Mouse (Mus musculus): ENCODE measurements around the gene Med19. TPM values are rescaled to one million over a fixed set of nuclear protein-coding genes. Genes with fewer than 3 reads are reported as not detected.
"Not testable (repeated sequence)": the region's sequence is repeated elsewhere in the genome, so short reads cannot be mapped to it uniquely, and the experiment has no call there.

The Med19 gene
- polyA plus RNA-seq, 1 experiment from 2014 or later: 17.1 TPM

GRCm38 (mm10) chr2:84721182-84721581 lies 43.0 kb downstream of the Med19 start:
- peaks cover 35% of the 10 kb centered on the region for H3K4me1 ChIP-seq (ENCODE audit: control insufficient read depth, low read depth, low read length)
- ATAC-seq (ENCODE audit: low read depth): no peak
- no peaks in the 10 kb centered on the region for H3K27me3 ChIP-seq (ENCODE audit: control insufficient read depth, insufficient read depth, low read depth, low read length)
- 28% methylated on average over 3 of the region's 3 CpGs for WGBS (ENCODE audit: insufficient replicate concordance)
- H3K36me3 ChIP-seq (ENCODE audit: control insufficient read depth, insufficient read depth): peaks cover 37% of the 10 kb centered on the region
- H3K4me2 ChIP-seq (ENCODE audit: low read depth, low read length): 0 out of 2 replicates have a peak overlapping the region, but pooled peaks have one; percentile 0
- no peak overlapping the region for H3K4me3 ChIP-seq (ENCODE audit: low read depth, low read length)
- 0 out of 2 replicates have a peak overlapping the region, but pooled peaks have one; percentile 6 for H3K27ac ChIP-seq (ENCODE audit: low read length)
- H3K9ac ChIP-seq (ENCODE audit: low read depth, low read length): no peak overlapping the region
- H3K9me3 ChIP-seq (replicated peaks; ENCODE audit: control insufficient read depth, low read length): no peaks in the 10 kb centered on the region

- WGBS (ENCODE audit: insufficient replicate concordance): 92% methylated on average over 14 of the region's 14 CpGs
- H3K4me3 ChIP-seq (ENCODE audit: low read depth, low read length): no peak overlapping the region
- H3K4me2 ChIP-seq (ENCODE audit: low read depth, low read length): no peak overlapping the region
- no peak overlapping the region for H3K9ac ChIP-seq (ENCODE audit: low read depth, low read length)
- H3K27ac ChIP-seq (ENCODE audit: low read length): peak overlapping the region; percentile 17; the same call in 1 of the 2 replicates
- H3K4me1 ChIP-seq (ENCODE audit: control insufficient read depth, low read depth, low read length): peaks cover 32% of the 10 kb centered on the region
- peaks cover 37% of the 10 kb centered on the region for H3K36me3 ChIP-seq (ENCODE audit: control insufficient read depth, insufficient read depth)
- no peaks in the 10 kb centered on the region for H3K9me3 ChIP-seq (replicated peaks; ENCODE audit: control insufficient read depth, low read length)
- H3K27me3 ChIP-seq (ENCODE audit: control insufficient read depth, insufficient read depth, low read depth, low read length): no peaks in the 10 kb centered on the region
- no peak for ATAC-seq (ENCODE audit: low read depth)
These were observed 45.7 kb downstream of the Med19 start for GRCm38 (mm10) chr2:84723856-84724255.

GRCm38 (mm10) chr2:84725770-84726169 lies 47.6 kb downstream of the Med19 start:
- no peaks in the 10 kb centered on the region for H3K27me3 ChIP-seq (ENCODE audit: control insufficient read depth, insufficient read depth, low read depth, low read length)
- H3K36me3 ChIP-seq (ENCODE audit: control insufficient read depth, insufficient read depth): peaks cover 37% of the 10 kb centered on the region
- H3K4me2 ChIP-seq (ENCODE audit: low read depth, low read length): peak overlapping the region; percentile 68
- ATAC-seq (ENCODE audit: low read depth): no peak
- H3K4me3 ChIP-seq (ENCODE audit: low read depth, low read length): peak overlapping the region; percentile 77
- peak overlapping the region; percentile 24; the same call in 1 of the 2 replicates for H3K27ac ChIP-seq (ENCODE audit: low read length)
- 82% methylated on average over 10 of the region's 10 CpGs for WGBS (ENCODE audit: insufficient replicate concordance)
- no peaks in the 10 kb centered on the region for H3K9me3 ChIP-seq (replicated peaks; ENCODE audit: control insufficient read depth, low read length)
- H3K4me1 ChIP-seq (ENCODE audit: control insufficient read depth, low read depth, low read length): peaks cover 42% of the 10 kb centered on the region
- peak overlapping the region; percentile 79 for H3K9ac ChIP-seq (ENCODE audit: low read depth, low read length)

- Histone ChIP-seq H3K4me2 (ENCODE audit: low read depth, low read length) (peak overlapping the region; percentile 68), H3K36me3 (ENCODE audit: control insufficient read depth, insufficient read depth) (peaks cover 30% of the 10 kb centered on the region), H3K9me3 (replicated peaks; ENCODE audit: control insufficient read depth, low read length) (no peaks in the 10 kb centered on the region), H3K27ac (ENCODE audit: low read length) (peak overlapping the region; percentile 97), H3K4me3 (ENCODE audit: low read depth, low read length) (peak overlapping the region; percentile 77), H3K27me3 (ENCODE audit: control insufficient read depth, insufficient read depth, low read depth, low read length) (no peaks in the 10 kb centered on the region), H3K9ac (ENCODE audit: low read depth, low read length) (peak overlapping the region; percentile 79), H3K4me1 (ENCODE audit: control insufficient read depth, low read depth, low read length) (peaks cover 43% of the 10 kb centered on the region)
- no peak for ATAC-seq (ENCODE audit: low read depth)
- WGBS (ENCODE audit: insufficient replicate concordance): under 1% methylated on average over 9 of the region's 9 CpGs
These were observed 48.5 kb downstream of the Med19 start for GRCm38 (mm10) chr2:84726716-84727115.

- 0% methylated on average over 39 of the region's 39 CpGs for WGBS (ENCODE audit: insufficient replicate concordance)
- Histone ChIP-seq H3K27me3 (ENCODE audit: control insufficient read depth, insufficient read depth, low read depth, low read length) (no peaks in the 10 kb centered on the region), H3K9me3 (replicated peaks; ENCODE audit: control insufficient read depth, low read length) (no peaks in the 10 kb centered on the region), H3K36me3 (ENCODE audit: control insufficient read depth, insufficient read depth) (peaks cover 28% of the 10 kb centered on the region), H3K9ac (ENCODE audit: low read depth, low read length) (peak within 1 kb of the TSS; percentile 79), H3K4me2 (ENCODE audit: low read depth, low read length) (peak within 1 kb of the TSS; percentile 87), H3K4me1 (ENCODE audit: control insufficient read depth, low read depth, low read length) (peaks cover 49% of the 10 kb centered on the region), H3K27ac (ENCODE audit: low read length) (peak within 1 kb of the TSS; percentile 97), H3K4me3 (ENCODE audit: low read depth, low read length) (peak within 1 kb of the TSS; percentile 77)
- ATAC-seq (ENCODE audit: low read depth): peak; percentile 96
These were observed 49.1 kb downstream of the Med19 start, which contains the start of gene Clp1 for GRCm38 (mm10) chr2:84727172-84727858. Gene Clp1 (minus strand): TSS chr2:84727350.

GRCm38 (mm10) chr2:84728191-84728590 lies 50.0 kb downstream of the Med19 start:
- H3K9me3 ChIP-seq (replicated peaks; ENCODE audit: control insufficient read depth, low read length); H3K27me3 ChIP-seq (ENCODE audit: control insufficient read depth, insufficient read depth, low read depth, low read length); ATAC-seq (ENCODE audit: low read depth); H3K9ac ChIP-seq (ENCODE audit: low read depth, low read length); H3K4me3 ChIP-seq (ENCODE audit: low read depth, low read length): not testable (repeated sequence)
- peaks cover 25% of the 10 kb centered on the region for H3K36me3 ChIP-seq (ENCODE audit: control insufficient read depth, insufficient read depth)
- peak overlapping the region; percentile 97 for H3K27ac ChIP-seq (ENCODE audit: low read length)
- peak overlapping the region; percentile 87 for H3K4me2 ChIP-seq (ENCODE audit: low read depth, low read length)
- H3K4me1 ChIP-seq (ENCODE audit: control insufficient read depth, low read depth, low read length): peaks cover 57% of the 10 kb centered on the region
- WGBS (ENCODE audit: insufficient replicate concordance): 81% methylated on average over 5 of the region's 5 CpGs

- peak overlapping the region; percentile 23; the same call in 1 of the 2 replicates for H3K9ac ChIP-seq (ENCODE audit: low read depth, low read length)
- H3K9me3 ChIP-seq (replicated peaks; ENCODE audit: control insufficient read depth, low read length): no peaks in the 10 kb centered on the region
- H3K4me3 ChIP-seq (ENCODE audit: low read depth, low read length): no peak overlapping the region
- no peak overlapping the region for H3K4me2 ChIP-seq (ENCODE audit: low read depth, low read length)
- peak overlapping the region; percentile 97 for H3K27ac ChIP-seq (ENCODE audit: low read length)
- no peaks in the 10 kb centered on the region; the same call in 1 of the 2 replicates for H3K27me3 ChIP-seq (ENCODE audit: control insufficient read depth, insufficient read depth, low read depth, low read length)
- WGBS (ENCODE audit: insufficient replicate concordance): 71% methylated on average over 3 of the region's 3 CpGs
- ATAC-seq (ENCODE audit: low read depth): no peak
- peaks cover under 1% of the 10 kb centered on the region; the same call in 1 of the 2 replicates for H3K36me3 ChIP-seq (ENCODE audit: control insufficient read depth, insufficient read depth)
- peaks cover 62% of the 10 kb centered on the region for H3K4me1 ChIP-seq (ENCODE audit: control insufficient read depth, low read depth, low read length)
These were observed 53.0 kb downstream of the Med19 start for GRCm38 (mm10) chr2:84731206-84731605.

- peak overlapping the region; percentile 97 for H3K27ac ChIP-seq (ENCODE audit: low read length)
- H3K27me3 ChIP-seq (ENCODE audit: control insufficient read depth, insufficient read depth, low read depth, low read length): no peaks in the 10 kb centered on the region; the same call in 1 of the 2 replicates
- peaks cover 12% of the 10 kb centered on the region; the same call in 1 of the 2 replicates for H3K36me3 ChIP-seq (ENCODE audit: control insufficient read depth, insufficient read depth)
- peaks cover 70% of the 10 kb centered on the region for H3K4me1 ChIP-seq (ENCODE audit: control insufficient read depth, low read depth, low read length)
- no peak overlapping the region for H3K9ac ChIP-seq (ENCODE audit: low read depth, low read length)
- H3K4me2 ChIP-seq (ENCODE audit: low read depth, low read length): peak overlapping the region; percentile 57
- no peak overlapping the region; the same call in 1 of the 2 replicates for H3K4me3 ChIP-seq (ENCODE audit: low read depth, low read length)
- no peaks in the 10 kb centered on the region for H3K9me3 ChIP-seq (replicated peaks; ENCODE audit: control insufficient read depth, low read length)
- peak; percentile 16 for ATAC-seq (ENCODE audit: low read depth)
- WGBS (ENCODE audit: insufficient replicate concordance): 84% methylated on average over 1 of the region's 1 CpGs
These were observed 54.2 kb downstream of the Med19 start for GRCm38 (mm10) chr2:84732394-84732793.
